Mouse (Mus musculus) erythroblast, adult 5-6 weeks (primary cell): ENCODE data around the gene Golga2. TPM values are rescaled to one million over a fixed set of nuclear protein-coding genes. Genes with fewer than 3 reads are reported as not detected.

Source experiments
- total RNA-seq, 2 experiments: library from RNA; stranded (forward) in 1 of 2; stranded (reverse) in 1 of 2; fragments of 150-400 nt in 1 of 2; fragments of 200-764, 138-1000 nt in 1 of 2; gene quantifications; 2 replicates each; pipeline versions ENCODE4 v1.2.3 to v1.2.4; 2015 to 2017; ENCODE audit warnings: low replicate concordance in 2 of 2

Gene Golga2
- total RNA-seq, 2 experiments from 2014 or later, result 6.3 to 34.5 TPM

Other genes with a start within 250 kb of the Golga2 start
- gene Fam78a, start 202.5 kb upstream of the Golga2 start, total RNA-seq (2015; ENCODE audit: low replicate concordance), result 9.6 and 16.9 TPM in 2 replicates
- 19.7 and 23.0 TPM in 2 replicates for gene Fam78a, start 202.5 kb upstream of the Golga2 start, total RNA-seq (2017; ENCODE audit: low replicate concordance)
- not detected in 2 replicates for gene Plpp7, start 191.9 kb upstream of the Golga2 start, total RNA-seq (2015; ENCODE audit: low replicate concordance)
- gene Plpp7, start 191.9 kb upstream of the Golga2 start, total RNA-seq (2017; ENCODE audit: low replicate concordance), result 0.60 TPM in 1 of 2 replicates, not detected in the other
- gene Prrc2b, start 136.3 kb upstream of the Golga2 start, total RNA-seq (2015; ENCODE audit: low replicate concordance), result 12.3 and 13.0 TPM in 2 replicates
- 10.8 and 13.7 TPM in 2 replicates for gene Prrc2b, start 136.3 kb upstream of the Golga2 start, total RNA-seq (2017; ENCODE audit: low replicate concordance)
- gene Pomt1, start 50.8 kb upstream of the Golga2 start, total RNA-seq (2015; ENCODE audit: low replicate concordance), result 5.0 and 6.0 TPM in 2 replicates
- gene Pomt1, start 50.8 kb upstream of the Golga2 start, total RNA-seq (2017; ENCODE audit: low replicate concordance), result 3.9 and 10.9 TPM in 2 replicates
- 0.96 and 3.1 TPM in 2 replicates for gene Uck1, start 27.2 kb upstream of the Golga2 start, total RNA-seq (2015; ENCODE audit: low replicate concordance)
- gene Uck1, start 27.2 kb upstream of the Golga2 start, total RNA-seq (2017; ENCODE audit: low replicate concordance), result 4.0 and 11.6 TPM in 2 replicates
- 30.4 and 97.8 TPM in 2 replicates for gene Swi5, start 691 bp downstream of the Golga2 start, total RNA-seq (2015; ENCODE audit: low replicate concordance)
- gene Swi5, start 691 bp downstream of the Golga2 start, total RNA-seq (2017; ENCODE audit: low replicate concordance), result 76.9 and 89.4 TPM in 2 replicates
- gene Ciz1, start 64.9 kb downstream of the Golga2 start, total RNA-seq (2015; ENCODE audit: low replicate concordance), result 18.6 and 38.2 TPM in 2 replicates
- 21.2 and 33.5 TPM in 2 replicates for gene Ciz1, start 64.9 kb downstream of the Golga2 start, total RNA-seq (2017; ENCODE audit: low replicate concordance)
- not detected in 2 replicates for gene Dnm1, start 66.0 kb downstream of the Golga2 start, total RNA-seq (2015; ENCODE audit: low replicate concordance)
- not detected in 2 replicates for gene Dnm1, start 66.0 kb downstream of the Golga2 start, total RNA-seq (2017; ENCODE audit: low replicate concordance)
- 8.6 and 12.3 TPM in 2 replicates for gene 1110008P14Rik, start 94.6 kb downstream of the Golga2 start, total RNA-seq (2015; ENCODE audit: low replicate concordance)
- 5.1 and 7.7 TPM in 2 replicates for gene 1110008P14Rik, start 94.6 kb downstream of the Golga2 start, total RNA-seq (2017; ENCODE audit: low replicate concordance)
- 2,071 and 2,279 TPM in 2 replicates for gene Lcn2, start 100.9 kb downstream of the Golga2 start, total RNA-seq (2015; ENCODE audit: low replicate concordance)
- gene Lcn2, start 100.9 kb downstream of the Golga2 start, total RNA-seq (2017; ENCODE audit: low replicate concordance), result 352 and 444 TPM in 2 replicates
- 1.5 and 1.7 TPM in 2 replicates for gene Ptges2, start 108.5 kb downstream of the Golga2 start, total RNA-seq (2015; ENCODE audit: low replicate concordance)
- 2.8 and 6.6 TPM in 2 replicates for gene Ptges2, start 108.5 kb downstream of the Golga2 start, total RNA-seq (2017; ENCODE audit: low replicate concordance)
- gene Naif1, start 163.1 kb downstream of the Golga2 start, total RNA-seq (2015; ENCODE audit: low replicate concordance), result 0.77 and 0.84 TPM in 2 replicates
- gene Naif1, start 163.1 kb downstream of the Golga2 start, total RNA-seq (2017; ENCODE audit: low replicate concordance), result 0.98 and 2.1 TPM in 2 replicates
- gene Slc25a25, start 164.1 kb downstream of the Golga2 start, total RNA-seq (2015; ENCODE audit: low replicate concordance), result 2.1 and 6.3 TPM in 2 replicates
- gene Slc25a25, start 164.1 kb downstream of the Golga2 start, total RNA-seq (2017; ENCODE audit: low replicate concordance), result 4.2 and 16.2 TPM in 2 replicates
- 1.2 and 2.7 TPM in 2 replicates for gene Fam102a, start 247.9 kb downstream of the Golga2 start, total RNA-seq (2015; ENCODE audit: low replicate concordance)
- gene Fam102a, start 247.9 kb downstream of the Golga2 start, total RNA-seq (2017; ENCODE audit: low replicate concordance), result 0.28 and 6.5 TPM in 2 replicates